Mouse (Mus musculus) forebrain, embryonic 13.5 days (tissue): ENCODE measurements at regions not wholly inside any gene's neighbourhood (a gene's known extent, or its start where the extent isn't known, plus 50 kb on each side); places are given as distances from the start of the nearest gene placed in this dataset.

Experiments
- ATAC-seq: fragments of 200-750 bp; cut with Nextera tagmentation; 2 replicates; pipeline ENCODE4 v1.8.0; 2017
- H3K27ac ChIP-seq: fragments of 300-500 bp; sonication (generic); 2 replicates; pipeline ENCODE4 v1.5.1; 2015; ENCODE audit warnings: inconsistent platforms, mild to moderate bottlenecking, moderate library complexity
- H3K27me3 ChIP-seq: fragments of 300-500 bp; sonication (generic); 2 replicates; pipeline ENCODE4 v1.6.1; 2015; ENCODE audit warnings: mild to moderate bottlenecking, inconsistent platforms
- H3K36me3 ChIP-seq: fragments of 300-500 bp; sonication (generic); 2 replicates; pipeline ENCODE4 v1.6.1; 2015; ENCODE audit warnings: mild to moderate bottlenecking, inconsistent platforms; ENCODE audit not compliant: poor library complexity, severe bottlenecking
- H3K4me1 ChIP-seq: fragments of 300-500 bp; sonication (generic); 2 replicates; pipeline ENCODE4 v1.6.1; 2015; ENCODE audit warnings: inconsistent platforms
- H3K4me2 ChIP-seq: fragments of 300-500 bp; sonication (generic); 2 replicates; pipeline ENCODE4 v1.6.1; 2015; ENCODE audit warnings: inconsistent platforms, mild to moderate bottlenecking, moderate library complexity
- H3K4me3 ChIP-seq: fragments of 300-500 bp; sonication (generic); 2 replicates; pipeline ENCODE4 v1.5.1; 2015; ENCODE audit warnings: mild to moderate bottlenecking, inconsistent platforms
- H3K9ac ChIP-seq: fragments of 300-500 bp; sonication (generic); 2 replicates; pipeline ENCODE4 v1.6.1; 2015; ENCODE audit warnings: mild to moderate bottlenecking, inconsistent platforms
- H3K9me3 ChIP-seq: fragments of 300-500 bp; sonication (generic); replicated peaks from 2 replicates; pipeline ENCODE4 v1.6.1; 2016; ENCODE audit warnings: inconsistent platforms
- WGBS: fragments of 180-500 bp; shearing (Covaris S2); methylation state at CpG from one replicate; pipeline ENCODE4 v1.1.7; 2015; 5-methylcytosine and 5-hydroxymethylcytosine counted together

GRCm38 (mm10) chr13:37506046-37506445 is 161.0 kb downstream of the Ly86 start:
- Histone ChIP-seq H3K27me3 (no peaks in the 10 kb centered on the region), H3K27ac (no peak overlapping the region)

GRCm38 (mm10) chr13:37506701-37507100 is 161.7 kb downstream of the Ly86 start:
- 79% methylated on average over 8 of the region's 8 CpGs for WGBS
- H3K9me3 ChIP-seq = no peaks in the 10 kb centered on the region
- H3K9ac ChIP-seq = no peak overlapping the region
- H3K27me3 ChIP-seq = no peaks in the 10 kb centered on the region
- no peaks in the 10 kb centered on the region for H3K36me3 ChIP-seq
- no peak overlapping the region for H3K4me2 ChIP-seq
- no peak overlapping the region for H3K4me3 ChIP-seq
- ATAC-seq = no peak
- no peak overlapping the region for H3K27ac ChIP-seq
- H3K4me1 ChIP-seq = peaks cover 21% of the 10 kb centered on the region

More at GRCm38 (mm10) chr13:37506046-37506445, 161.0 kb downstream of the Ly86 start:
- H3K4me2 ChIP-seq = no peak overlapping the region
- no peak for ATAC-seq
- peaks cover 21% of the 10 kb centered on the region for H3K4me1 ChIP-seq
- H3K9ac ChIP-seq = no peak overlapping the region
- H3K4me3 ChIP-seq = no peak overlapping the region
- WGBS = 80% methylated on average over 10 of the region's 10 CpGs
- no peaks in the 10 kb centered on the region for H3K36me3 ChIP-seq
- no peaks in the 10 kb centered on the region for H3K9me3 ChIP-seq

GRCm38 (mm10) chr13:37507146-37507545 is 162.1 kb downstream of the Ly86 start:
- 66% methylated on average over 5 of the region's 5 CpGs for WGBS
- Histone ChIP-seq H3K4me3 (no peak overlapping the region), H3K36me3 (no peaks in the 10 kb centered on the region), H3K9me3 (no peaks in the 10 kb centered on the region), H3K27ac (no peak overlapping the region), H3K4me2 (no peak overlapping the region), H3K9ac (no peak overlapping the region), H3K4me1 (peaks cover 21% of the 10 kb centered on the region), H3K27me3 (no peaks in the 10 kb centered on the region)
- no peak for ATAC-seq

GRCm38 (mm10) chr13:37508385-37509351 is 163.7 kb downstream of the Ly86 start:
- Histone ChIP-seq H3K4me2 (no peak overlapping the region), H3K4me3 (no peak overlapping the region), H3K27ac (peak overlapping the region; percentile 25; the same call in 1 of the 2 replicates), H3K9ac (peak overlapping the region; percentile 37; the same call in 1 of the 2 replicates), H3K9me3 (no peaks in the 10 kb centered on the region), H3K27me3 (no peaks in the 10 kb centered on the region), H3K36me3 (no peaks in the 10 kb centered on the region), H3K4me1 (peaks cover 23% of the 10 kb centered on the region)
- no peak for ATAC-seq
- 44% methylated on average over 19 of the region's 19 CpGs for WGBS

- no peak overlapping the region for H3K4me3 ChIP-seq
- 39% methylated on average over 12 of the region's 12 CpGs for WGBS
- H3K27me3 ChIP-seq = no peaks in the 10 kb centered on the region
- peak; percentile 47 for ATAC-seq
- no peak overlapping the region for H3K9ac ChIP-seq
- H3K9me3 ChIP-seq = no peaks in the 10 kb centered on the region
- peaks cover 30% of the 10 kb centered on the region for H3K4me1 ChIP-seq
- H3K27ac ChIP-seq = 0 out of 2 replicates have a peak overlapping the region, but pooled peaks have one; percentile 25
- H3K36me3 ChIP-seq = no peaks in the 10 kb centered on the region
- no peak overlapping the region for H3K4me2 ChIP-seq
Measured at GRCm38 (mm10) chr13:37509352-37509851, 164.4 kb downstream of the Ly86 start.

- H3K36me3 ChIP-seq = no peaks in the 10 kb centered on the region
- H3K27me3 ChIP-seq = no peaks in the 10 kb centered on the region
- 80% methylated on average over 6 of the region's 6 CpGs for WGBS
- peaks cover 36% of the 10 kb centered on the region for H3K4me1 ChIP-seq
- H3K9me3 ChIP-seq = no peaks in the 10 kb centered on the region
- no peak for ATAC-seq
- no peak overlapping the region for H3K27ac ChIP-seq
- H3K9ac ChIP-seq = no peak overlapping the region
- H3K4me2 ChIP-seq = no peak overlapping the region
- no peak overlapping the region for H3K4me3 ChIP-seq
Measured at GRCm38 (mm10) chr13:37510511-37510910, 165.5 kb downstream of the Ly86 start.

- Histone ChIP-seq H3K4me1 (peaks cover 31% of the 10 kb centered on the region), H3K36me3 (no peaks in the 10 kb centered on the region), H3K4me2 (no peak overlapping the region), H3K4me3 (no peak overlapping the region), H3K9ac (no peak overlapping the region), H3K9me3 (no peaks in the 10 kb centered on the region), H3K27me3 (no peaks in the 10 kb centered on the region), H3K27ac (no peak overlapping the region)
- WGBS = 89% methylated on average over 6 of the region's 6 CpGs
- no peak for ATAC-seq
Measured at GRCm38 (mm10) chr13:37511006-37511405, 166.0 kb downstream of the Ly86 start.

- Histone ChIP-seq H3K4me3 (no peak overlapping the region), H3K4me2 (no peak overlapping the region), H3K9me3 (no peaks in the 10 kb centered on the region), H3K9ac (no peak overlapping the region), H3K36me3 (no peaks in the 10 kb centered on the region), H3K4me1 (peaks cover 29% of the 10 kb centered on the region), H3K27ac (no peak overlapping the region), H3K27me3 (no peaks in the 10 kb centered on the region; the same call in 1 of the 2 replicates)
- WGBS = 83% methylated on average over 4 of the region's 4 CpGs
- ATAC-seq = no peak
Measured at GRCm38 (mm10) chr13:37511406-37511805, 166.4 kb downstream of the Ly86 start.

GRCm38 (mm10) chr13:37512781-37513180 is 167.8 kb downstream of the Ly86 start:
- H3K36me3 ChIP-seq = no peaks in the 10 kb centered on the region
- H3K4me1 ChIP-seq = peaks cover 40% of the 10 kb centered on the region
- no peak overlapping the region for H3K4me2 ChIP-seq
- no peaks in the 10 kb centered on the region for H3K9me3 ChIP-seq
- no peak for ATAC-seq
- H3K9ac ChIP-seq = no peak overlapping the region
- no peak overlapping the region for H3K27ac ChIP-seq
- H3K27me3 ChIP-seq = no peaks in the 10 kb centered on the region; the same call in 1 of the 2 replicates
- no peak overlapping the region for H3K4me3 ChIP-seq
- 67% methylated on average over 3 of the region's 3 CpGs for WGBS

- ATAC-seq = peak; percentile 11; the same call in 1 of the 2 replicates
- H3K4me1 ChIP-seq = peaks cover 40% of the 10 kb centered on the region
- H3K4me3 ChIP-seq = no peak overlapping the region
- peak overlapping the region; percentile 82 for H3K27ac ChIP-seq
- H3K9me3 ChIP-seq = no peaks in the 10 kb centered on the region
- 24% methylated on average over 2 of the region's 2 CpGs for WGBS
- no peaks in the 10 kb centered on the region for H3K36me3 ChIP-seq
- no peaks in the 10 kb centered on the region; the same call in 1 of the 2 replicates for H3K27me3 ChIP-seq
- H3K9ac ChIP-seq = peak overlapping the region; percentile 52; the same call in 1 of the 2 replicates
- H3K4me2 ChIP-seq = peak overlapping the region; percentile 50
Measured at GRCm38 (mm10) chr13:37513206-37513904, 168.3 kb downstream of the Ly86 start.

- WGBS = 4% methylated on average over 23 of the region's 23 CpGs
- ATAC-seq = peak; percentile 74
- no peaks in the 10 kb centered on the region for H3K36me3 ChIP-seq
- peaks cover 33% of the 10 kb centered on the region for H3K4me1 ChIP-seq
- H3K27me3 ChIP-seq = no peaks in the 10 kb centered on the region; the same call in 1 of the 2 replicates
- H3K4me2 ChIP-seq = peak overlapping the region; percentile 50
- H3K9me3 ChIP-seq = no peaks in the 10 kb centered on the region
- peak overlapping the region; percentile 52; the same call in 1 of the 2 replicates for H3K9ac ChIP-seq
- H3K27ac ChIP-seq = peak overlapping the region; percentile 82
- H3K4me3 ChIP-seq = peak overlapping the region; percentile 13; the same call in 1 of the 2 replicates
Measured at GRCm38 (mm10) chr13:37513905-37514607, 169.0 kb downstream of the Ly86 start.
